Mouse (Mus musculus) lung, adult 2 months (tissue): ENCODE measurements around the gene Avpi1.

Source experiments
- CTCF ChIP-seq: fragments of 200-500 bp; IDR thresholded peaks from 2 replicates; pipeline ENCODE4 v1.5.1; 2011; ENCODE audit warnings: mild to moderate bottlenecking, low read length, control low read depth; ENCODE audit not compliant: insufficient read depth
- POLR2A ChIP-seq: fragments of 200-500 bp; IDR thresholded peaks from 2 replicates; pipeline ENCODE4 v1.6.1; 2011; ENCODE audit warnings: low read depth, mild to moderate bottlenecking, control low read depth, low read length, borderline replicate concordance; ENCODE audit errors: extremely low read depth

GRCm38 (mm10) chr19:42158246-42159017 is 29.6 kb upstream of the Avpi1 start:
- TF ChIP-seq POLR2A (no peak), CTCF (no peak)
